Mouse (Mus musculus): Measurements from ENCODE around the gene Adgra1. TPM values are rescaled to one million over a fixed set of nuclear protein-coding genes. Genes with fewer than 3 reads are reported as not detected.

The Adgra1 gene
- total and polyA plus RNA-seq, 2 experiments from 2014 or later: 17.1 to 39.3 TPM

GRCm38 (mm10) chr7:139894655-139895557 lies 60.9 kb downstream of the Adgra1 start, which contains the start of gene Kndc1:
Kndc1 (plus strand) TSS chr7:139894696.
- H3K27ac ChIP-seq (ENCODE audit: low read depth, low read length): 0 out of 2 replicates have a peak within 1 kb of the TSS, but pooled peaks have one; percentile 16
- under 1% methylated on average over 49 of the region's 50 CpGs for WGBS
- H3K9ac ChIP-seq: peak within 1 kb of the TSS; percentile 62
- H3K4me3 ChIP-seq (ENCODE audit: low read depth, low read length): peak within 1 kb of the TSS; percentile 53
- DNase-seq (peak; percentile 77), ATAC-seq (peak; percentile 87)
- H3K4me1 ChIP-seq (ENCODE audit: insufficient read depth): 0 out of 2 replicates have a peak, but pooled peaks cover 5% of the 10 kb centered on the region
- no peaks in the 10 kb centered on the region for H3K9me3 ChIP-seq (ENCODE audit: low read length)
- peak; percentile 22; the same call in 1 of the 2 replicates for TF ChIP-seq CTCF (IDR thresholded peaks at IDR 0.05; ENCODE audit: low read depth)
- peak within 1 kb of the TSS; percentile 92 for H3K4me2 ChIP-seq (ENCODE audit: low read depth)
- H3K36me3 ChIP-seq (ENCODE audit: insufficient read depth): no peaks in the 10 kb centered on the region
- peaks cover 8% of the 10 kb centered on the region; the same call in 1 of the 2 replicates for H3K27me3 ChIP-seq (ENCODE audit: insufficient read depth, low read length)

DNA sequence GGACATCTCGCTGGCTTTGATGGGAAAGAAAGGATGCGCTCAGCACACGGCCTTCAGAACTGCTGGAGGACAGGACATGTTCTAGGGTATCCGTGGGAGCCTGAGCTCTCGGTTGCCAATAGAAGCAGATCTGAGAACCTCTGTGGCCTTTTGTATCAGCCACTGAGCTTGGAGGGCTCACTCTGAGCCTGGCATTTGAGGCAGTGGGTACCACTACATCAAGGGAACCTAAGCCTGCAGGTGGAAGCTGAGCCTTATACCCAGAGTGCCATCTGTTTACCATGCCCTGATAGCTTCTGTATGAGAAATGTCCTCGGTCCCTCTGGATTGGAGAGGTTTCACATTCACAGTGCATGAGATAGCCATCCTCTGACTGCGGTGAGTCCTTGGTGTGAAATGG lies 62.3 kb downstream of the Adgra1 start:
- peaks cover 8% of the 10 kb centered on the region; the same call in 1 of the 2 replicates for H3K27me3 ChIP-seq (ENCODE audit: insufficient read depth, low read length)
- no peak overlapping the region for H3K4me3 ChIP-seq (ENCODE audit: low read depth, low read length)
- 75% methylated on average over 7 of the region's 7 CpGs for WGBS
- H3K9ac ChIP-seq: no peak overlapping the region
- H3K27ac ChIP-seq (ENCODE audit: low read depth, low read length): no peak overlapping the region
- ATAC-seq (no peak), DNase-seq (no peak)
- peak overlapping the region; percentile 92 for H3K4me2 ChIP-seq (ENCODE audit: low read depth)
- no peaks in the 10 kb centered on the region for H3K9me3 ChIP-seq (ENCODE audit: low read length)
- no peaks in the 10 kb centered on the region for H3K36me3 ChIP-seq (ENCODE audit: insufficient read depth)
- TF ChIP-seq CTCF (IDR thresholded peaks at IDR 0.05; ENCODE audit: low read depth): no peak
- 0 out of 2 replicates have a peak, but pooled peaks cover 5% of the 10 kb centered on the region for H3K4me1 ChIP-seq (ENCODE audit: insufficient read depth)

- Histone ChIP-seq H3K36me3 (ENCODE audit: insufficient read depth) (no peaks in the 10 kb centered on the region), H3K9ac (no peak overlapping the region), H3K27me3 (ENCODE audit: insufficient read depth, low read length) (peaks cover 8% of the 10 kb centered on the region; the same call in 1 of the 2 replicates), H3K4me1 (ENCODE audit: insufficient read depth) (0 out of 2 replicates have a peak, but pooled peaks cover 5% of the 10 kb centered on the region), H3K4me3 (ENCODE audit: low read depth, low read length) (no peak overlapping the region), H3K27ac (ENCODE audit: low read depth, low read length) (no peak overlapping the region), H3K4me2 (ENCODE audit: low read depth) (no peak overlapping the region), H3K9me3 (ENCODE audit: low read length) (no peaks in the 10 kb centered on the region)
- no peak for TF ChIP-seq CTCF (IDR thresholded peaks at IDR 0.05; ENCODE audit: low read depth)
- ATAC-seq (no peak), DNase-seq (no peak)
- WGBS: 77% methylated on average over 7 of the region's 7 CpGs
Observed at GRCm38 (mm10) chr7:139896796-139897195, 62.8 kb downstream of the Adgra1 start.

DNA sequence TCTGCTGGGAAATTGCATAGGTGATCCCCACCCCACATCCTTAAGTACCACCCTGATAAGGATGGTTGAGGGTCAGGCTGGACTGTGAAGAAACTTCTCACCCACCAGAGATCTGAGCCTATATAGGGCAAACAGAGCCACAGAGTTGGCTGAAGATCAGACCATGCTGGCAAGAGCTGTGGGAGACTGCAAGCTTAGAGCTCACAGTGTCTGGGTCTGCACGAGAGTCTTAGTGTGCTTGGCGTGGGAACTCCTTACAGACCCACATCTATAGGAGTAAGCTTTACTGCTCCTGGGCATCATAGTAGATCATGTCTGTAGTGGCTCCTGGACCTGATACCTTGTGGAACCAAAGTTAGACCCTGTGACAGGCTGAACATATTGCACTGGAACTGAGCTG lies 64.6 kb downstream of the Adgra1 start:
- H3K4me1 ChIP-seq (ENCODE audit: insufficient read depth): 0 out of 2 replicates have a peak, but pooled peaks cover 5% of the 10 kb centered on the region
- DNase-seq: no peak
- no peak overlapping the region for H3K4me2 ChIP-seq (ENCODE audit: low read depth)
- no peak overlapping the region for H3K4me3 ChIP-seq (ENCODE audit: low read depth, low read length)
- 53% methylated on average over 2 of the region's 2 CpGs for WGBS
- H3K9ac ChIP-seq: no peak overlapping the region
- no peak for ATAC-seq
- no peaks in the 10 kb centered on the region for H3K36me3 ChIP-seq (ENCODE audit: insufficient read depth)
- H3K27me3 ChIP-seq (ENCODE audit: insufficient read depth, low read length): peaks cover 3% of the 10 kb centered on the region; the same call in 1 of the 2 replicates
- H3K9me3 ChIP-seq (ENCODE audit: low read length): no peaks in the 10 kb centered on the region
- TF ChIP-seq CTCF (IDR thresholded peaks at IDR 0.05; ENCODE audit: low read depth): no peak
- H3K27ac ChIP-seq (ENCODE audit: low read depth, low read length): no peak overlapping the region

DNA sequence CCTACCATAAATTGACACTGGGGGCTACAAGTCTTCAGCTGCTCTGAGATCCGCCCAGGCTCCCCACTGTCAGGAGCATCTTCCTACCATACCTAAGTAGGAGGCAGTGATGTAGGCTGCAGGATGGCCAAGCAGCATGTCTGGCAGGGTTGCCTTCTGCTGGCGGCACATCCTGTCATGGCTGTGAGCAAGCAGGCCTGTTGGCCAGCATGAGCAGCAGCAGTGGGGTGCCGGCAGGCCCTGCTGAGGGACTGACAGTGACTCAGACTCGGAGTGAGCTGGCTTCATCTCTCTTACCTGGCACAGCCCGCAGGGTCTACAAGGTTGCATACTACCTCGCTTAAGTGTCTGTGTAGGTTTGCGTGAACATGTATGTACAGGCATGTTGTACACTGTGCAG lies 65.5 kb downstream of the Adgra1 start:
- no peak for DNase-seq
- Histone ChIP-seq H3K36me3 (ENCODE audit: insufficient read depth) (no peaks in the 10 kb centered on the region), H3K27ac (ENCODE audit: low read depth, low read length) (no peak overlapping the region), H3K4me2 (ENCODE audit: low read depth) (no peak overlapping the region), H3K4me3 (ENCODE audit: low read depth, low read length) (no peak overlapping the region), H3K4me1 (ENCODE audit: insufficient read depth) (0 out of 2 replicates have a peak, but pooled peaks cover 5% of the 10 kb centered on the region), H3K9ac (no peak overlapping the region), H3K27me3 (ENCODE audit: insufficient read depth, low read length) (no peaks in the 10 kb centered on the region), H3K9me3 (ENCODE audit: low read length) (no peaks in the 10 kb centered on the region)
- no peak for ATAC-seq
- 81% methylated on average over 7 of the region's 7 CpGs for WGBS
- no peak for TF ChIP-seq CTCF (IDR thresholded peaks at IDR 0.05; ENCODE audit: low read depth)

GRCm38 (mm10) chr7:139900456-139900855 lies 66.5 kb downstream of the Adgra1 start:
- WGBS: 94% methylated on average over 7 of the region's 7 CpGs
- no peak for ATAC-seq
- Histone ChIP-seq H3K27me3 (ENCODE audit: insufficient read depth, low read length) (no peaks in the 10 kb centered on the region), H3K36me3 (ENCODE audit: insufficient read depth) (no peaks in the 10 kb centered on the region), H3K4me1 (ENCODE audit: insufficient read depth) (peaks cover 2% of the 10 kb centered on the region; the same call in 1 of the 2 replicates), H3K4me2 (ENCODE audit: low read depth) (no peak overlapping the region), H3K9me3 (ENCODE audit: low read length) (no peaks in the 10 kb centered on the region), H3K27ac (ENCODE audit: low read depth, low read length) (no peak overlapping the region), H3K9ac (no peak overlapping the region), H3K4me3 (ENCODE audit: low read depth, low read length) (no peak overlapping the region)
- no peak for DNase-seq
- TF ChIP-seq CTCF (IDR thresholded peaks at IDR 0.05; ENCODE audit: low read depth): no peak

- no peaks in the 10 kb centered on the region for H3K9me3 ChIP-seq (ENCODE audit: low read length)
- H3K27ac ChIP-seq (ENCODE audit: low read depth, low read length): no peak overlapping the region
- no peak overlapping the region for H3K4me3 ChIP-seq (ENCODE audit: low read depth, low read length)
- TF ChIP-seq CTCF (IDR thresholded peaks at IDR 0.05; ENCODE audit: low read depth): no peak
- 86% methylated on average over 6 of the region's 6 CpGs for WGBS
- no peaks in the 10 kb centered on the region for H3K36me3 ChIP-seq (ENCODE audit: insufficient read depth)
- H3K9ac ChIP-seq: no peak overlapping the region
- H3K4me1 ChIP-seq (ENCODE audit: insufficient read depth): no peaks in the 10 kb centered on the region; the same call in 1 of the 2 replicates
- H3K27me3 ChIP-seq (ENCODE audit: insufficient read depth, low read length): no peaks in the 10 kb centered on the region
- H3K4me2 ChIP-seq (ENCODE audit: low read depth): no peak overlapping the region
- DNase-seq (no peak), ATAC-seq (no peak)
Observed at GRCm38 (mm10) chr7:139900896-139901295, 66.9 kb downstream of the Adgra1 start.
